Mouse (Mus musculus): ENCODE data around the gene Mrpl43.

- TF ChIP-seq POLR2A (IDR thresholded peaks at IDR 0.05; ENCODE audit: insufficient read depth, low read depth, low read length), result no peak
- peak; percentile 96 for TF ChIP-seq CTCF (IDR thresholded peaks at IDR 0.05)
These were observed 25.5 kb upstream of the Mrpl43 start for GRCm38 (mm10) chr19:45031780-45032179.

All from heart, adult 2 months (tissue).